Comparison of ENCODE assay signal across 14 mouse cellular contexts in genomic region chr13:24260751-24261591, GRCm38 (mm10). TPM values are rescaled to one million over a fixed set of nuclear protein-coding genes. Genes with fewer than 3 reads are reported as not detected.
DNase-seq lines count a peak whose midpoint lies in the region; ATAC-seq and TF ChIP-seq lines count a peak whose summit lies in the region.
"Had no signal": no experiment of that assay in that cellular context is flagged by ENCODE, and none has a peak within 500 bp of the region (broad histone marks: within the 10 kb centered on the region; RNA-seq: fewer than 3 reads in every experiment).

No protein-coding gene starts in this region.

- no peak overlapping the region for H3K9ac ChIP-seq in kidney, postnatal 0 days (ENCODE audit: low read depth, low read length)
- no peak overlapping the region for H3K9ac ChIP-seq in MEL (ENCODE audit: control insufficient read depth, low read depth, low read length, poor library complexity, severe bottlenecking)
- H3K9ac ChIP-seq in intestine, embryonic 16.5 days (ENCODE audit: low read depth, low read length): no peak overlapping the region
- H3K9ac ChIP-seq: embryonic facial prominence, embryonic 15.5 days; hindbrain, embryonic 12.5 days; limb, embryonic 13.5 days had no signal

- ATAC-seq in kidney, postnatal 0 days (replicated peaks; ENCODE audit: low FRiP score, low read depth): peak; percentile 57
- ATAC-seq in intestine, embryonic 16.5 days: peak; percentile 94

- TF ChIP-seq POLR2A in MEL (IDR thresholded peaks at IDR 0.05; ENCODE audit: control insufficient read depth in 1 of 2, insufficient read depth in 1 of 2, low read depth in 1 of 2, low read length in 2 of 2, poor library complexity in 1 of 2): no peak

- no peaks in the 10 kb centered on the region for H3K27me3 ChIP-seq in kidney, postnatal 0 days (ENCODE audit: insufficient read depth, low read length)
- no peaks in the 10 kb centered on the region for H3K27me3 ChIP-seq in MEL (ENCODE audit: control insufficient read depth in 1 of 2, insufficient read depth in 2 of 2, low read length in 2 of 2)
- H3K27me3 ChIP-seq in intestine, embryonic 16.5 days (replicated peaks; ENCODE audit: control insufficient read depth, insufficient read depth, low read length): no peaks in the 10 kb centered on the region
- H3K27me3 ChIP-seq: embryonic facial prominence, embryonic 15.5 days; hindbrain, embryonic 12.5 days; limb, embryonic 13.5 days had no signal

- intact Hi-C loops in left cerebral cortex, postnatal 4 days (cut with DNase I): no loop called here

- H3K79me2 ChIP-seq in MEL (ENCODE audit: control insufficient read depth, insufficient read depth, low read length, poor library complexity): no peaks in the 10 kb centered on the region

- H3K9me3 ChIP-seq in kidney, postnatal 0 days (replicated peaks; ENCODE audit: low read length): no peaks in the 10 kb centered on the region
- H3K9me3 ChIP-seq in MEL (replicated peaks; ENCODE audit: insufficient read depth, low read length): no peaks in the 10 kb centered on the region
- H3K9me3 ChIP-seq in intestine, embryonic 16.5 days (ENCODE audit: control insufficient read depth, low read length): no peaks in the 10 kb centered on the region
- H3K9me3 ChIP-seq: embryonic facial prominence, embryonic 15.5 days; heart, embryonic 10.5 days; hindbrain, embryonic 12.5 days; limb, embryonic 13.5 days had no signal

- TF ChIP-seq CTCF in kidney, postnatal 0 days (IDR thresholded peaks at IDR 0.05; ENCODE audit: low read depth): no peak
- TF ChIP-seq CTCF in MEL (IDR thresholded peaks at IDR 0.05 in 2 of 3, conservative IDR thresholded peaks at IDR 0.05 in 1 of 3; ENCODE audit: control insufficient read depth in 1 of 3, insufficient read depth in 1 of 3, low read depth in 2 of 3, low read length in 3 of 3, poor library complexity in 1 of 3, severe bottlenecking in 1 of 3): no peak

- no peak for TF ChIP-seq RAD21 in MEL (IDR thresholded peaks at IDR 0.05; ENCODE audit: low read depth, low read length)

- WGBS in kidney, postnatal 0 days: 52% methylated on average over 10 of the region's 10 CpGs
- WGBS in intestine, embryonic 16.5 days: 42% methylated on average over 10 of the region's 10 CpGs

- no peak for TF ChIP-seq EP300 in MEL (IDR thresholded peaks at IDR 0.05; ENCODE audit: low read depth in 1 of 2, low read length in 2 of 2)

- H3K4me1 ChIP-seq in kidney, postnatal 0 days (replicated peaks; ENCODE audit: insufficient read depth, low read length): no peaks in the 10 kb centered on the region
- H3K4me1 ChIP-seq in MEL (ENCODE audit: control insufficient read depth in 1 of 2, insufficient read depth in 2 of 2, low read length in 2 of 2): peaks cover 0 to 16% of the 10 kb centered on the region in 2 experiments; a peak in 3 of 4 replicates
- H3K4me1 ChIP-seq in intestine, embryonic 16.5 days (ENCODE audit: control insufficient read depth, insufficient read depth, low read length): peaks cover 31% of the 10 kb centered on the region
- H3K4me1 ChIP-seq: heart, embryonic 10.5 days; hindbrain, embryonic 12.5 days had no signal

- H3K36me3 ChIP-seq in kidney, postnatal 0 days (ENCODE audit: insufficient read depth, low read length): no peaks in the 10 kb centered on the region
- peaks cover 0 to 11% of the 10 kb centered on the region in 2 experiments; a peak in 2 of 4 replicates for H3K36me3 ChIP-seq in MEL (ENCODE audit: control insufficient read depth in 1 of 2, insufficient read depth in 2 of 2, low read length in 2 of 2)
- no peaks in the 10 kb centered on the region for H3K36me3 ChIP-seq in intestine, embryonic 16.5 days (ENCODE audit: control insufficient read depth, insufficient read depth, low read length)
- H3K36me3 ChIP-seq: embryonic facial prominence, embryonic 15.5 days; heart, embryonic 10.5 days; hindbrain, embryonic 12.5 days; limb, embryonic 13.5 days had no signal

- H3K27ac ChIP-seq in kidney, postnatal 0 days: peak overlapping the region; percentile 21; the same call in 1 of the 2 replicates
- H3K27ac ChIP-seq in MEL (ENCODE audit: control insufficient read depth, low read depth, low read length): no peak overlapping the region; the same call in 1 of the 2 replicates
- peak overlapping the region; percentile 81 for H3K27ac ChIP-seq in intestine, embryonic 16.5 days (ENCODE audit: low read length)
- H3K27ac ChIP-seq: embryonic facial prominence, embryonic 15.5 days; heart, embryonic 10.5 days; hindbrain, embryonic 12.5 days; limb, embryonic 13.5 days had no signal

- peak; percentile 49 for DNase-seq in kidney, postnatal 0 days (ENCODE audit: low spot score)
- no peak for DNase-seq in kidney, adult 9 months
- peak; percentile 51 for DNase-seq in MEL (ENCODE audit: low read depth, low spot score)
- DNase-seq in brain, adult 2 months (ENCODE audit: low read depth, low spot score): peak; percentile 87
- no peak for DNase-seq in retina, embryonic 14.5 days (ENCODE audit: low spot score)
- no peak for DNase-seq in left cerebral cortex, postnatal 4 days
- no peak for DNase-seq in frontal cortex, postnatal 14 days (ENCODE audit: low spot score in 2 of 2)
- DNase-seq: layer of hippocampus, adult 9-11 months; thymus, postnatal 25 days had no signal

- H3K4me2 ChIP-seq in kidney, postnatal 0 days (ENCODE audit: low read length): no peak overlapping the region
- H3K4me2 ChIP-seq in intestine, embryonic 16.5 days (ENCODE audit: low read depth, low read length): no peak overlapping the region
- H3K4me2 ChIP-seq: embryonic facial prominence, embryonic 15.5 days; hindbrain, embryonic 12.5 days; limb, embryonic 13.5 days had no signal

- H3K4me3 ChIP-seq in kidney, postnatal 0 days (replicated peaks; ENCODE audit: low read depth, low read length): no peak overlapping the region
- H3K4me3 ChIP-seq in MEL (ENCODE audit: control insufficient read depth in 1 of 2, insufficient read depth in 1 of 2, low read depth in 2 of 2, low read length in 2 of 2): no peak overlapping the region
- H3K4me3 ChIP-seq in intestine, embryonic 16.5 days (ENCODE audit: low read length): no peak overlapping the region
- H3K4me3 ChIP-seq: embryonic facial prominence, embryonic 15.5 days; heart, embryonic 10.5 days; hindbrain, embryonic 12.5 days; limb, embryonic 13.5 days had no signal

TF ChIP-seq in MEL, 35 proteins besides CTCF, POLR2A, EP300 and RAD21:
- TF ChIP-seq ZKSCAN1 (IDR thresholded peaks at IDR 0.05; ENCODE audit: low read depth, low read length) (no peak), MXI1 (IDR thresholded peaks at IDR 0.05; ENCODE audit: low read depth, low read length) (no peak), SIN3A (IDR thresholded peaks at IDR 0.05; ENCODE audit: low read length) (no peak), TCF12 (IDR thresholded peaks at IDR 0.05; ENCODE audit: low read depth, low read length) (no peak), ZMIZ1 (IDR thresholded peaks at IDR 0.05; ENCODE audit: low read depth, low read length) (no peak), MYC (IDR thresholded peaks at IDR 0.05; ENCODE audit: low read depth, low read length) (no peak), POLR2AphosphoS2 (IDR thresholded peaks at IDR 0.05; ENCODE audit: low read length) (no peak), MYB (IDR thresholded peaks at IDR 0.05; ENCODE audit: low read depth, low read length) (no peak), E2F4 (IDR thresholded peaks at IDR 0.05; ENCODE audit: borderline replicate concordance, low read depth, low read length) (no peak), ZNF384 (IDR thresholded peaks at IDR 0.05; ENCODE audit: low read depth, low read length) (no peak), RCOR1 (IDR thresholded peaks at IDR 0.05; ENCODE audit: low read depth, low read length) (no peak)

RNA-seq across cellular contexts. Expression of gene Carmil1, which starts 19.6 kb away (rescaled TPM):
- 35.4 and 40.9 TPM in 2 replicates for polyA plus RNA-seq in kidney, postnatal 0 days (2015; fragmentation: Nextera tagmentation; extraction: Ambion mirVana)
- 0.07 and 0.15 TPM in 2 replicates for total RNA-seq in MEL (2012; rRNA removed)
- polyA plus RNA-seq in MEL (2012; ENCODE audit: insufficient read depth in 1 of 2, insufficient read length in 2 of 2, low read depth in 1 of 2, low replicate concordance in 2 of 2, missing spikeins in 1 of 2): 1 to 10 TPM in 1 of 2 experiments, not detected in 1; 1.2 TPM
- 33.1 and 41.5 TPM in 2 replicates for polyA plus RNA-seq in intestine, embryonic 16.5 days (2015; fragmentation: Nextera tagmentation; extraction: Ambion mirVana)
- 10 to 100 TPM; 57.9 to 82.4 TPM for total RNA-seq in left cerebral cortex, postnatal 4 days (2021)

Comparison
In these comparisons a context has a peak if more than half of its experiments do, and no peak if none do; other contexts are left out.
1. DNase-seq: peak in kidney, postnatal 0 days (single experiment), MEL (single experiment) and brain, adult 2 months (single experiment); none in kidney, adult 9 months (single experiment), retina, embryonic 14.5 days (single experiment), left cerebral cortex, postnatal 4 days (single experiment) and frontal cortex, postnatal 14 days (0 of 2).
2. RNA of gene Carmil1, which starts 19.6 kb away (polyA plus RNA-seq): 35.4 to 40.9 TPM in kidney, postnatal 0 days and 33.1 to 41.5 TPM in intestine, embryonic 16.5 days; 1.2 TPM in MEL; every median in the first group is over 10 times any median in the second.